Mouse (Mus musculus) frontal cortex, adult (tissue): ENCODE data around the gene C2cd2l.

ENCODE experiments used
- ATAC-seq: cut with Nextera tagmentation; 2 replicates; pipeline ENCODE4 v1.9.2; 2017; ENCODE audit warnings: mild to moderate bottlenecking, moderate library complexity, mixed read lengths; ENCODE audit not compliant: low TSS enrichment

C2cd2l gene

GRCm38 (mm10) chr9:44267319-44268026, 52.6 kb downstream of the C2cd2l start:
- peak; percentile 22; the same call in 1 of the 2 replicates for ATAC-seq

- ATAC-seq, result peak; percentile 54
Measured at GRCm38 (mm10) chr9:44266478-44267226, 53.4 kb downstream of the C2cd2l start.

- no peak for ATAC-seq
Measured at GRCm38 (mm10) chr9:44261388-44261787, 58.7 kb downstream of the C2cd2l start.
